In genomic region chr11:62486949-62487348, GRCm38 (mm10) we compare ENCODE assay signal across 14 mouse cellular contexts.
"Had no signal": no experiment of that assay in that cellular context is flagged by ENCODE, and none has a peak within 500 bp of the region (broad histone marks: within the 10 kb centered on the region; RNA-seq: fewer than 3 reads in every experiment).

No protein-coding gene starts in this region.

- H3K9ac ChIP-seq: limb, embryonic 13.5 days; lung, embryonic 15.5 days; neural tube, embryonic 15.5 days; stomach, embryonic 15.5 days had no signal

- H3K4me2 ChIP-seq: limb, embryonic 13.5 days; lung, embryonic 15.5 days; neural tube, embryonic 15.5 days; stomach, embryonic 15.5 days had no signal

- H3K4me1 ChIP-seq: midbrain, embryonic 10.5 days; neural tube, embryonic 15.5 days; stomach, embryonic 15.5 days had no signal

- DNase-seq: kidney, adult 18-20 months; kidney, postnatal 10 days; layer of hippocampus, postnatal 36 days; left cerebral cortex, postnatal 4 days; midbrain, embryonic 14.5 days; right cerebral cortex, postnatal 4 days; thymus, adult 2 months; thymus, postnatal 25 days had no signal

- H3K36me3 ChIP-seq: limb, embryonic 13.5 days; lung, embryonic 15.5 days; midbrain, embryonic 10.5 days; neural tube, embryonic 15.5 days; stomach, embryonic 15.5 days had no signal

- H3K9me3 ChIP-seq: limb, embryonic 13.5 days; lung, embryonic 15.5 days; midbrain, embryonic 10.5 days; neural tube, embryonic 15.5 days; stomach, embryonic 15.5 days had no signal

- H3K27ac ChIP-seq: limb, embryonic 13.5 days; lung, embryonic 15.5 days; midbrain, embryonic 10.5 days; neural tube, embryonic 15.5 days; stomach, embryonic 15.5 days had no signal

- H3K4me3 ChIP-seq: limb, embryonic 13.5 days; lung, embryonic 15.5 days; midbrain, embryonic 10.5 days; myocyte; neural tube, embryonic 15.5 days; stomach, embryonic 15.5 days had no signal

- H3K27me3 ChIP-seq: limb, embryonic 13.5 days; lung, embryonic 15.5 days; neural tube, embryonic 15.5 days; stomach, embryonic 15.5 days had no signal
